Mouse (Mus musculus): Measurements from ENCODE around the gene Sirt1.

DNA sequence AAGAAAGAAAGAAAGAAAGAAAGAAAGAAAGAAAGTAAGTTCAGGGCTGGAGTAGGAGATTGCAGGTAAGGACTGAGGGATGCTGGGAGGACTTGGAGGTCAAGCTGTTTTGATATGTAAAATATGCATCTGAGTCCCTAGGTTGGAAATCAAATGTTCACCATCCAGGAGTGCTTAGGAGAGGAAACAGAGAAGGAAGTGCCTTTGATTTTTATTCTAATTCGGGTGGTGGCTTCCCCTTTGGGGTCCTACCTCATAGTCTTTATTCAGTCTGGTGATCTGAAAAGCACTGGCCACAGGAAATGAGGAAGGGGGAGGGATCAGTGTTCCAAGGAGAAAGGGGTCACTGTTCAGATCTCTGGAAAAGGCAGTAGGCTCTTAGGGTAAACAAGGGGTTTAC is 21.0 kb downstream of the Sirt1 start:
- TF ChIP-seq GATA1 (IDR thresholded peaks at IDR 0.05; ENCODE audit: borderline replicate concordance, low read length) (no peak), FLI1 (IDR thresholded peaks at IDR 0.05; ENCODE audit: low read length) (no peak)
